Mouse (Mus musculus) hindbrain, embryonic 13.5 days (tissue): ENCODE measurements at regions not wholly inside any gene's neighbourhood (a gene's known extent, or its start where the extent isn't known, plus 50 kb on each side); places are given as distances from the start of the nearest gene placed in this dataset.

Experiments used
- ATAC-seq: fragments of 200-750 bp; cut with Nextera tagmentation; 2 replicates; pipeline ENCODE4 v1.8.0; 2017; ENCODE audit warnings: moderate TSS enrichment; ENCODE audit not compliant: low FRiP score
- H3K27ac ChIP-seq: fragments of 300-500 bp; sonication (generic); 2 replicates; pipeline ENCODE4 v1.5.1; 2015; ENCODE audit warnings: inconsistent platforms, mild to moderate bottlenecking, moderate library complexity
- H3K27me3 ChIP-seq: fragments of 300-500 bp; sonication (generic); 2 replicates; pipeline ENCODE4 v1.6.1; 2015; ENCODE audit warnings: mild to moderate bottlenecking, inconsistent platforms
- H3K36me3 ChIP-seq: fragments of 300-500 bp; sonication (generic); 2 replicates; pipeline ENCODE4 v1.6.1; 2015; ENCODE audit warnings: mild to moderate bottlenecking, inconsistent platforms
- H3K4me1 ChIP-seq: fragments of 300-500 bp; sonication (generic); replicated peaks from 2 replicates; pipeline ENCODE4 v1.6.1; 2015; ENCODE audit warnings: inconsistent platforms
- H3K4me2 ChIP-seq: fragments of 300-500 bp; sonication (generic); 2 replicates; pipeline ENCODE4 v1.6.1; 2015; ENCODE audit warnings: inconsistent platforms, mild to moderate bottlenecking, moderate library complexity
- H3K4me3 ChIP-seq: fragments of 300-500 bp; sonication (generic); 2 replicates; pipeline ENCODE4 v1.5.1; 2015; ENCODE audit warnings: mild to moderate bottlenecking, inconsistent platforms
- H3K9ac ChIP-seq: fragments of 300-500 bp; sonication (generic); 2 replicates; pipeline ENCODE4 v1.6.1; 2015; ENCODE audit warnings: mild to moderate bottlenecking, inconsistent platforms
- H3K9me3 ChIP-seq: fragments of 300-500 bp; sonication (generic); 2 replicates; pipeline ENCODE4 v1.6.1; 2016; ENCODE audit warnings: inconsistent platforms
- WGBS: fragments of 180-500 bp; shearing (Covaris S2); methylation state at CpG from one replicate; pipeline ENCODE4 v1.1.7; 2015; 5-methylcytosine and 5-hydroxymethylcytosine counted together

GRCm38 (mm10) chr3:59451084-59451483 is 106.9 kb upstream of the Igsf10 start:
- Histone ChIP-seq H3K4me1 (no peaks in the 10 kb centered on the region), H3K4me2 (no peak overlapping the region), H3K36me3 (no peaks in the 10 kb centered on the region), H3K9me3 (no peaks in the 10 kb centered on the region), H3K27me3 (no peaks in the 10 kb centered on the region), H3K27ac (no peak overlapping the region), H3K4me3 (no peak overlapping the region), H3K9ac (no peak overlapping the region)
- ATAC-seq: no peak
- 76% methylated on average over 3 of the region's 3 CpGs for WGBS

- no peak overlapping the region for H3K9ac ChIP-seq
- 90% methylated on average over 2 of the region's 2 CpGs for WGBS
- H3K36me3 ChIP-seq: no peaks in the 10 kb centered on the region
- H3K4me1 ChIP-seq: no peaks in the 10 kb centered on the region
- H3K27ac ChIP-seq: no peak overlapping the region
- no peak overlapping the region for H3K4me2 ChIP-seq
- H3K4me3 ChIP-seq: no peak overlapping the region
- no peaks in the 10 kb centered on the region for H3K27me3 ChIP-seq
- no peak for ATAC-seq
- H3K9me3 ChIP-seq: no peaks in the 10 kb centered on the region
Measured at GRCm38 (mm10) chr3:59423621-59424020, 79.4 kb upstream of the Igsf10 start.

- no peak overlapping the region for H3K4me2 ChIP-seq
- no peak for ATAC-seq
- H3K4me1 ChIP-seq: no peaks in the 10 kb centered on the region
- H3K36me3 ChIP-seq: no peaks in the 10 kb centered on the region
- no peak overlapping the region for H3K4me3 ChIP-seq
- H3K9me3 ChIP-seq: no peaks in the 10 kb centered on the region
- H3K9ac ChIP-seq: no peak overlapping the region
- H3K27ac ChIP-seq: no peak overlapping the region
- H3K27me3 ChIP-seq: no peaks in the 10 kb centered on the region
- 97% methylated on average over 1 of the region's 1 CpGs for WGBS
Measured at GRCm38 (mm10) chr3:59409131-59409530, 64.9 kb upstream of the Igsf10 start.

- Histone ChIP-seq H3K4me3 (no peak overlapping the region), H3K9me3 (no peaks in the 10 kb centered on the region), H3K9ac (no peak overlapping the region), H3K27me3 (no peaks in the 10 kb centered on the region), H3K36me3 (no peaks in the 10 kb centered on the region), H3K27ac (no peak overlapping the region), H3K4me2 (no peak overlapping the region), H3K4me1 (no peaks in the 10 kb centered on the region)
- 97% methylated on average over 3 of the region's 3 CpGs for WGBS
- no peak for ATAC-seq
Measured at GRCm38 (mm10) chr3:59406035-59406434, 61.8 kb upstream of the Igsf10 start.

GRCm38 (mm10) chr3:59401856-59402255 is 57.7 kb upstream of the Igsf10 start:
- no peaks in the 10 kb centered on the region for H3K27me3 ChIP-seq
- 87% methylated on average over 5 of the region's 5 CpGs for WGBS

GRCm38 (mm10) chr3:59401425-59401824 is 57.2 kb upstream of the Igsf10 start:
- 91% methylated on average over 4 of the region's 4 CpGs for WGBS
- ATAC-seq: no peak
- Histone ChIP-seq H3K4me1 (no peaks in the 10 kb centered on the region), H3K36me3 (no peaks in the 10 kb centered on the region), H3K4me2 (no peak overlapping the region), H3K4me3 (no peak overlapping the region), H3K9me3 (no peaks in the 10 kb centered on the region), H3K27ac (no peak overlapping the region), H3K9ac (no peak overlapping the region), H3K27me3 (no peaks in the 10 kb centered on the region)

More at GRCm38 (mm10) chr3:59401856-59402255, 57.7 kb upstream of the Igsf10 start:
- no peaks in the 10 kb centered on the region for H3K36me3 ChIP-seq
- no peak overlapping the region for H3K9ac ChIP-seq
- H3K9me3 ChIP-seq: no peaks in the 10 kb centered on the region
- ATAC-seq: no peak
- no peak overlapping the region for H3K4me2 ChIP-seq
- no peaks in the 10 kb centered on the region for H3K4me1 ChIP-seq
- no peak overlapping the region for H3K4me3 ChIP-seq
- no peak overlapping the region for H3K27ac ChIP-seq
